Mouse (Mus musculus) kidney, postnatal 0 days (tissue): ENCODE measurements at regions not wholly inside any gene's neighbourhood (a gene's known extent, or its start where the extent isn't known, plus 50 kb on each side); places are given as distances from the start of the nearest gene placed in this dataset.

ENCODE experiments used
- ATAC-seq: fragments of 200-750 bp; cut with Nextera tagmentation; replicated peaks from 2 replicates; pipeline ENCODE4 v1.8.0; 2017; ENCODE audit warnings: low read depth, moderate number of reproducible peaks, moderate TSS enrichment, moderate library complexity; ENCODE audit not compliant: low FRiP score
- DNase-seq: peaks from one replicate; pipeline ENCODE4 v3.0.0-alpha.2; 2016; ENCODE audit warnings: low spot score
- H3K27ac ChIP-seq: fragments of 300-500 bp; sonication (generic); 2 replicates; pipeline ENCODE4 v1.5.1; 2014; ENCODE audit warnings: mild to moderate bottlenecking
- H3K27me3 ChIP-seq: fragments of 300-500 bp; sonication (generic); 2 replicates; pipeline ENCODE4 v1.6.1; 2014; ENCODE audit warnings: low read length, mixed read lengths; ENCODE audit not compliant: insufficient read depth
- H3K36me3 ChIP-seq: fragments of 300-500 bp; sonication (generic); 2 replicates; pipeline ENCODE4 v1.6.1; 2014; ENCODE audit warnings: low read length, mixed read lengths; ENCODE audit not compliant: insufficient read depth
- H3K4me1 ChIP-seq: fragments of 300-500 bp; sonication (generic); replicated peaks from 2 replicates; pipeline ENCODE4 v1.6.1; 2014; ENCODE audit warnings: antibody characterized with exemption, low read length, mixed read lengths; ENCODE audit not compliant: insufficient read depth
- H3K4me2 ChIP-seq: fragments of 300-500 bp; sonication (generic); 2 replicates; pipeline ENCODE4 v1.6.1; 2014; ENCODE audit warnings: mild to moderate bottlenecking, low read length, moderate library complexity, mixed read lengths
- H3K4me3 ChIP-seq: fragments of 300-500 bp; sonication (generic); replicated peaks from 2 replicates; pipeline ENCODE4 v1.5.1; 2014; ENCODE audit warnings: low read depth, low read length
- H3K9ac ChIP-seq: fragments of 300-500 bp; sonication (generic); 2 replicates; pipeline ENCODE4 v1.6.1; 2014; ENCODE audit warnings: low read depth, low read length
- H3K9me3 ChIP-seq: fragments of 300-500 bp; sonication (generic); replicated peaks from 2 replicates; pipeline ENCODE4 v1.6.1; 2016; ENCODE audit warnings: low read length, inconsistent platforms, mixed read lengths
- CTCF ChIP-seq: IDR thresholded peaks from 2 replicates; pipeline ENCODE4 v1.5.1; 2016; ENCODE audit warnings: antibody characterized with exemption, low read depth, mild to moderate bottlenecking, moderate library complexity
- WGBS: fragments of 180-500 bp; shearing (Covaris S2); extraction: QIAGEN DNeasy Blood & Tissue Kit; methylation state at CpG from one replicate; pipeline ENCODE4 v1.1.7; 2014; 5-methylcytosine and 5-hydroxymethylcytosine counted together

- Histone ChIP-seq H3K4me2 (no peak overlapping the region), H3K27me3 (no peaks in the 10 kb centered on the region), H3K36me3 (no peaks in the 10 kb centered on the region), H3K9me3 (no peaks in the 10 kb centered on the region), H3K9ac (no peak overlapping the region), H3K4me3 (no peak overlapping the region), H3K4me1 (no peaks in the 10 kb centered on the region), H3K27ac (no peak overlapping the region)
- no peak for ATAC-seq
- 87% methylated on average over 7 of the region's 7 CpGs for WGBS
- no peak for DNase-seq
- no peak for TF ChIP-seq CTCF
Observed at GRCm38 (mm10) chr17:47983286-47983685, 54.8 kb downstream of the 1700122O11Rik start.

GRCm38 (mm10) chr17:47981556-47982027 lies 56.5 kb downstream of the 1700122O11Rik start:
- 48% methylated on average over 7 of the region's 7 CpGs for WGBS
- no peak for TF ChIP-seq CTCF
- no peaks in the 10 kb centered on the region for H3K9me3 ChIP-seq
- H3K4me1 ChIP-seq, result 0 out of 2 replicates have a peak, but pooled peaks cover under 1% of the 10 kb centered on the region
- no peak overlapping the region for H3K9ac ChIP-seq
- H3K27me3 ChIP-seq, result no peaks in the 10 kb centered on the region
- DNase-seq, result no peak
- H3K27ac ChIP-seq, result no peak overlapping the region
- no peaks in the 10 kb centered on the region for H3K36me3 ChIP-seq
- ATAC-seq, result no peak
- no peak overlapping the region for H3K4me3 ChIP-seq
- H3K4me2 ChIP-seq, result no peak overlapping the region

GRCm38 (mm10) chr17:47979266-47979665 lies 54.8 kb upstream of the Foxp4 start:
- Histone ChIP-seq H3K36me3 (no peaks in the 10 kb centered on the region), H3K9me3 (no peaks in the 10 kb centered on the region), H3K4me2 (no peak overlapping the region), H3K4me3 (no peak overlapping the region), H3K27me3 (no peaks in the 10 kb centered on the region), H3K4me1 (peaks cover 18% of the 10 kb centered on the region), H3K27ac (no peak overlapping the region), H3K9ac (no peak overlapping the region)
- ATAC-seq (no peak), DNase-seq (no peak)
- no peak for TF ChIP-seq CTCF
- WGBS, result 77% methylated on average over 4 of the region's 4 CpGs

GRCm38 (mm10) chr17:47978404-47979030 lies 54.1 kb upstream of the Foxp4 start:
- no peak for DNase-seq
- 32% methylated on average over 9 of the region's 9 CpGs for WGBS
- Histone ChIP-seq H3K4me3 (no peak overlapping the region), H3K4me2 (no peak overlapping the region), H3K4me1 (peaks cover 25% of the 10 kb centered on the region), H3K9me3 (no peaks in the 10 kb centered on the region), H3K9ac (no peak overlapping the region), H3K27ac (no peak overlapping the region), H3K36me3 (no peaks in the 10 kb centered on the region), H3K27me3 (no peaks in the 10 kb centered on the region)
- no peak for TF ChIP-seq CTCF
- ATAC-seq, result no peak

- no peak overlapping the region for H3K4me3 ChIP-seq
- DNase-seq (no peak), ATAC-seq (no peak)
- no peak overlapping the region for H3K27ac ChIP-seq
- WGBS, result 48% methylated on average over 2 of the region's 2 CpGs
- H3K9ac ChIP-seq, result no peak overlapping the region
- H3K9me3 ChIP-seq, result no peaks in the 10 kb centered on the region
- no peak for TF ChIP-seq CTCF
- peaks cover 25% of the 10 kb centered on the region for H3K4me1 ChIP-seq
- no peaks in the 10 kb centered on the region for H3K36me3 ChIP-seq
- no peaks in the 10 kb centered on the region for H3K27me3 ChIP-seq
- H3K4me2 ChIP-seq, result no peak overlapping the region
Observed at GRCm38 (mm10) chr17:47978001-47978400, 53.6 kb upstream of the Foxp4 start.

- no peak for ATAC-seq
- TF ChIP-seq CTCF, result peak; percentile 43
- Histone ChIP-seq H3K9me3 (no peaks in the 10 kb centered on the region), H3K36me3 (no peaks in the 10 kb centered on the region), H3K4me2 (no peak overlapping the region), H3K27me3 (no peaks in the 10 kb centered on the region), H3K27ac (no peak overlapping the region), H3K4me1 (peaks cover 25% of the 10 kb centered on the region), H3K9ac (no peak overlapping the region), H3K4me3 (no peak overlapping the region)
- WGBS, result 89% methylated on average over 7 of the region's 7 CpGs
- DNase-seq, result no peak
Observed at GRCm38 (mm10) chr17:47976999-47977357, 52.5 kb upstream of the Foxp4 start.
